Mouse (Mus musculus) limb, embryonic 11.5 days (tissue): Measurements from ENCODE around the gene Pde6h. TPM values are rescaled to one million over a fixed set of nuclear protein-coding genes. Genes with fewer than 3 reads are reported as not detected.

Experiments used
- ATAC-seq: fragments of 200-750 bp; cut with Nextera tagmentation; 2 replicates; pipeline ENCODE4 v1.8.0; 2017; ENCODE audit warnings: low read depth; ENCODE audit not compliant: insufficient number of reproducible peaks, low FRiP score, low TSS enrichment
- DNase-seq: peaks from one replicate; pipeline ENCODE4 v3.0.0-alpha.2; 2015; ENCODE audit warnings: low spot score
- H3K27ac ChIP-seq: fragments of 300-500 bp; sonication (generic); replicated peaks from 2 replicates; pipeline ENCODE4 v1.5.1; 2014; ENCODE audit warnings: low read depth, mild to moderate bottlenecking, low read length
- H3K27me3 ChIP-seq: fragments of 300-500 bp; sonication (generic); 2 replicates; pipeline ENCODE4 v1.6.1; 2014; ENCODE audit warnings: mild to moderate bottlenecking, low read length, mixed read lengths; ENCODE audit not compliant: control insufficient read depth, insufficient read depth
- H3K36me3 ChIP-seq: fragments of 300-500 bp; sonication (generic); 2 replicates; pipeline ENCODE4 v1.6.1; 2014; ENCODE audit warnings: mild to moderate bottlenecking, low read length, moderate library complexity, mixed read lengths; ENCODE audit not compliant: control insufficient read depth, insufficient read depth
- H3K4me1 ChIP-seq: fragments of 300-500 bp; sonication (generic); 2 replicates; pipeline ENCODE4 v1.6.1; 2014; ENCODE audit warnings: low read length, mixed read lengths; ENCODE audit not compliant: control insufficient read depth, insufficient read depth
- H3K4me2 ChIP-seq: fragments of 300-500 bp; sonication (generic); 2 replicates; pipeline ENCODE4 v1.6.1; 2014; ENCODE audit warnings: low read depth, mild to moderate bottlenecking, moderate library complexity; ENCODE audit not compliant: severe bottlenecking
- H3K4me3 ChIP-seq: fragments of 300-500 bp; sonication (generic); 2 replicates; pipeline ENCODE4 v1.5.1; 2014; ENCODE audit warnings: low read depth, low read length
- H3K9ac ChIP-seq: fragments of 300-500 bp; sonication (generic); 2 replicates; pipeline ENCODE4 v1.6.1; 2014; ENCODE audit warnings: mild to moderate bottlenecking, low read length
- H3K9me3 ChIP-seq: fragments of 300-500 bp; sonication (generic); 2 replicates; pipeline ENCODE4 v1.6.1; 2016; ENCODE audit warnings: low read length; ENCODE audit not compliant: control insufficient read depth
- WGBS: fragments of 180-500 bp; shearing (Covaris S2); extraction: QIAGEN DNeasy Blood & Tissue Kit; methylation state at CpG from one replicate; pipeline ENCODE4 v1.1.7; 2014; 5-methylcytosine and 5-hydroxymethylcytosine counted together
- polyA plus RNA-seq: library from polyadenylated mRNA; unstranded; fragments of >200 nt; fragmentation: Nextera tagmentation; extraction: Ambion mirVana; gene quantifications from 2 replicates; pipeline ENCODE4 v1.2.1, GENCODE M21; 2014

Pde6h gene
- polyA plus RNA-seq, 1 experiment from 2014 or later: not detected

DNA sequence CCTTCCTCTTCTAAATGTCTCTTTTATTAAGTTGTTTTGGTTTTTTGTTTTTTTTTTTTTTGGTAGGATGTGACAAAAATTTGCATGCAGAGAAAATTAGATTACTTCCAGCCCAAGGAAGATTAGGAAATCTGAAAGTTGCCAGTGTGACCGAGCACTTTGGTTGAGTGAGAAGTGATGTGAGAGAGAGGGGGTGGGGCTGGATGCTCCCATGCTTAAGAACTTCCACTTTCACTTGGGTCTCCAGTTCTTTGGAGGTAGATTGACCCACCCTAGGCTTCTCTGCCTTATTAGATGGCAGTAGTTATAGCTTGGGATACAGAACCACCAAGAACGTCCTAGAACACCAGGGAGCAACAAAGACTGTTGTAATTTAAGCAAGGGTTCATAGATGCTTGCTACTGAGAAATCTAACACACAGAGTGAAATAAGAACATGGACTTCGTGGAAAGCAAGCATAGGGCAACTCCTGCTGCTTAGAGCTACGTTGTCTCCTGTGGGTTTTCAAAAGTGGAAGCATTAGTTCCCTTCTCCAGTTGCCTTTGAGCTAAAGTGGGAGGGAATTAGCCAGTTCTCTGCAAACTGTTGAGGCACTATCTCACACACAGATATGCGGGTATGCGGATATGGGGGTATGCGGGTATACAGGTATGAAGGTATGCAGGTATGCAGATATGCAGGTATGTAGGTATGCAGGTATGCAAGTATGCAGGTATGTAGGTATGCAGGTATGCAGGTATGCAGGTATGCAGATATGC, 93.8 kb downstream of the Pde6h start:
- WGBS: 88% methylated on average over 7 of the region's 7 CpGs
- Histone ChIP-seq H3K27me3 (no peaks in the 10 kb centered on the region), H3K27ac (no peak overlapping the region), H3K4me2 (no peak overlapping the region), H3K9ac (no peak overlapping the region), H3K36me3 (no peaks in the 10 kb centered on the region), H3K9me3 (no peaks in the 10 kb centered on the region), H3K4me1 (no peaks in the 10 kb centered on the region), H3K4me3 (no peak overlapping the region)
- no peak for ATAC-seq
- no peak for DNase-seq

Other genes starting within 250 kb of the Pde6h start
- gene Gucy2c, start 142.1 kb upstream of the Pde6h start, polyA plus RNA-seq: 0.14 and 0.35 TPM in 2 replicates
- gene Hist4h4, start 119.4 kb upstream of the Pde6h start, polyA plus RNA-seq: 0.92 and 0.96 TPM in 2 replicates
- gene H2afj, start 115.6 kb upstream of the Pde6h start, polyA plus RNA-seq: 78.5 and 79.9 TPM in 2 replicates
- gene BC049715, start 96.2 kb upstream of the Pde6h start, polyA plus RNA-seq: 1.8 and 2.7 TPM in 2 replicates
- gene Wbp11, start 95.6 kb upstream of the Pde6h start, polyA plus RNA-seq: 169 and 183 TPM in 2 replicates
- gene Smco3, start 88.4 kb upstream of the Pde6h start, polyA plus RNA-seq: not detected in 2 replicates
- gene Art4, start 66.1 kb upstream of the Pde6h start, polyA plus RNA-seq: 1.2 and 2.3 TPM in 2 replicates
- 10.4 and 14.1 TPM in 2 replicates for gene Mgp, start 48.0 kb upstream of the Pde6h start, polyA plus RNA-seq
- gene Erp27, start 1.7 kb upstream of the Pde6h start, polyA plus RNA-seq: 0.31 TPM in 1 of 2 replicates, not detected in the other
- gene Arhgdib, start 18.1 kb downstream of the Pde6h start, polyA plus RNA-seq: 42.4 and 44.8 TPM in 2 replicates
- gene Rerg, start 246.7 kb downstream of the Pde6h start, polyA plus RNA-seq: 0.85 and 1.3 TPM in 2 replicates